Mouse (Mus musculus) embryonic facial prominence, embryonic 15.5 days (tissue): ENCODE data around the gene Ermp1. TPM values are rescaled to one million over a fixed set of nuclear protein-coding genes. Genes with fewer than 3 reads are reported as not detected.
A peak's percentile ranks its signal among the peaks of the same experiment; 100 is the strongest.

Experiments used
- ATAC-seq: fragments of 200-750 bp; cut with Nextera tagmentation; 2 replicates; pipeline ENCODE4 v1.8.0; 2017; ENCODE audit warnings: low read depth, moderate TSS enrichment; ENCODE audit not compliant: insufficient number of reproducible peaks, low FRiP score, low TSS enrichment
- H3K27ac ChIP-seq: fragments of 300-500 bp; sonication (generic); replicated peaks from 2 replicates; pipeline ENCODE4 v1.5.1; 2015; ENCODE audit warnings: mild to moderate bottlenecking, inconsistent platforms
- H3K27me3 ChIP-seq: fragments of 300-500 bp; sonication (generic); 2 replicates; pipeline ENCODE4 v1.6.1; 2015; ENCODE audit warnings: inconsistent platforms
- H3K36me3 ChIP-seq: fragments of 300-500 bp; sonication (generic); 2 replicates; pipeline ENCODE4 v1.6.1; 2015; ENCODE audit warnings: mild to moderate bottlenecking, inconsistent platforms
- H3K4me1 ChIP-seq: fragments of 300-500 bp; sonication (generic); 2 replicates; pipeline ENCODE4 v1.6.1; 2015; ENCODE audit warnings: inconsistent platforms
- H3K4me2 ChIP-seq: fragments of 300-500 bp; sonication (generic); replicated peaks from 2 replicates; pipeline ENCODE4 v1.6.1; 2015; ENCODE audit warnings: mild to moderate bottlenecking, inconsistent platforms
- H3K4me3 ChIP-seq: fragments of 300-500 bp; sonication (generic); replicated peaks from 2 replicates; pipeline ENCODE4 v1.5.1; 2015; ENCODE audit warnings: mild to moderate bottlenecking, inconsistent platforms
- H3K9ac ChIP-seq: fragments of 300-500 bp; sonication (generic); 2 replicates; pipeline ENCODE4 v1.6.1; 2015; ENCODE audit warnings: inconsistent platforms
- H3K9me3 ChIP-seq: fragments of 300-500 bp; sonication (generic); replicated peaks from 2 replicates; pipeline ENCODE4 v1.6.1; 2016; ENCODE audit warnings: inconsistent platforms
- WGBS: fragments of 180-500 bp; shearing (Covaris S2); methylation state at CpG from one replicate; pipeline ENCODE4 v1.1.7; 2015; 5-methylcytosine and 5-hydroxymethylcytosine counted together
- polyA plus RNA-seq: library from polyadenylated mRNA; unstranded; fragments of >200 nt; fragmentation: Nextera tagmentation; extraction: Ambion mirVana; gene quantifications from 2 replicates; pipeline ENCODE4 v1.2.1, GENCODE M21; 2015

Ermp1 gene
- 20.8 and 23.4 TPM in 2 replicates for polyA plus RNA-seq

GRCm38 (mm10) chr19:29647651-29648549 is at the start of gene Ermp1:
Gene Ermp1, minus strand, starts transcription at chr19:29648415.
- Histone ChIP-seq H3K27ac (peak within 1 kb of the TSS; percentile 95), H3K4me2 (peak within 1 kb of the TSS; percentile 59), H3K9me3 (no peaks in the 10 kb centered on the region), H3K4me1 (0 out of 2 replicates have a peak, but pooled peaks cover 3% of the 10 kb centered on the region), H3K4me3 (peak within 1 kb of the TSS; percentile 95), H3K27me3 (no peaks in the 10 kb centered on the region), H3K36me3 (peaks cover 6% of the 10 kb centered on the region; the same call in 1 of the 2 replicates), H3K9ac (peak within 1 kb of the TSS; percentile 78)
- under 1% methylated on average over 90 of the region's 90 CpGs for WGBS
- peak; percentile 90 for ATAC-seq

GRCm38 (mm10) chr19:29697245-29697874 is 49.1 kb upstream of the Ermp1 start, which contains the start of gene Mlana:
Gene Mlana, plus strand, starts transcription at chr19:29697824.
- Histone ChIP-seq H3K4me3 (no peak within 1 kb of the TSS), H3K4me2 (no peak within 1 kb of the TSS), H3K27ac (no peak within 1 kb of the TSS), H3K9ac (no peak within 1 kb of the TSS), H3K27me3 (no peaks in the 10 kb centered on the region), H3K4me1 (no peaks in the 10 kb centered on the region), H3K9me3 (no peaks in the 10 kb centered on the region), H3K36me3 (no peaks in the 10 kb centered on the region)
- 43% methylated on average over 3 of the region's 3 CpGs for WGBS
- ATAC-seq, result no peak

- no peak for ATAC-seq
- Histone ChIP-seq H3K9ac (no peak overlapping the region), H3K36me3 (no peaks in the 10 kb centered on the region), H3K27me3 (no peaks in the 10 kb centered on the region), H3K9me3 (no peaks in the 10 kb centered on the region), H3K27ac (no peak overlapping the region), H3K4me2 (no peak overlapping the region), H3K4me3 (no peak overlapping the region), H3K4me1 (no peaks in the 10 kb centered on the region)
These were observed 48.6 kb upstream of the Ermp1 start for GRCm38 (mm10) chr19:29696840-29697239.

- no peak overlapping the region for H3K4me2 ChIP-seq
- no peak for ATAC-seq
- H3K36me3 ChIP-seq, result no peaks in the 10 kb centered on the region
- no peak overlapping the region for H3K9ac ChIP-seq
- H3K27me3 ChIP-seq, result no peaks in the 10 kb centered on the region
- H3K9me3 ChIP-seq, result no peaks in the 10 kb centered on the region
- H3K27ac ChIP-seq, result no peak overlapping the region
- no peaks in the 10 kb centered on the region for H3K4me1 ChIP-seq
- H3K4me3 ChIP-seq, result no peak overlapping the region
- WGBS, result 92% methylated on average over 4 of the region's 4 CpGs
These were observed 48.1 kb upstream of the Ermp1 start for GRCm38 (mm10) chr19:29696309-29696708.

- H3K36me3 ChIP-seq, result no peaks in the 10 kb centered on the region
- no peaks in the 10 kb centered on the region for H3K9me3 ChIP-seq
- no peaks in the 10 kb centered on the region for H3K27me3 ChIP-seq
- WGBS, result 87% methylated on average over 10 of the region's 10 CpGs
- no peak for ATAC-seq
- no peak overlapping the region for H3K27ac ChIP-seq
- H3K9ac ChIP-seq, result no peak overlapping the region
- H3K4me1 ChIP-seq, result no peaks in the 10 kb centered on the region
- no peak overlapping the region for H3K4me2 ChIP-seq
- H3K4me3 ChIP-seq, result no peak overlapping the region
These were observed 46.9 kb upstream of the Ermp1 start for GRCm38 (mm10) chr19:29695071-29695470.

- Histone ChIP-seq H3K9me3 (no peaks in the 10 kb centered on the region; the same call in 1 of the 2 replicates), H3K4me1 (no peaks in the 10 kb centered on the region), H3K9ac (no peak overlapping the region), H3K4me2 (no peak overlapping the region; the same call in 1 of the 2 replicates), H3K36me3 (no peaks in the 10 kb centered on the region), H3K27me3 (no peaks in the 10 kb centered on the region), H3K27ac (no peak overlapping the region), H3K4me3 (no peak overlapping the region)
- no peak for ATAC-seq
- WGBS, result 46% methylated on average over 16 of the region's 16 CpGs
These were observed 35.8 kb upstream of the Ermp1 start for GRCm38 (mm10) chr19:29683844-29684540.

GRCm38 (mm10) chr19:29680182-29681152 is 32.3 kb upstream of the Ermp1 start:
- no peak overlapping the region for H3K27ac ChIP-seq
- H3K9me3 ChIP-seq, result no peaks in the 10 kb centered on the region; the same call in 1 of the 2 replicates
- no peaks in the 10 kb centered on the region for H3K36me3 ChIP-seq
- no peaks in the 10 kb centered on the region for H3K27me3 ChIP-seq
- H3K4me1 ChIP-seq, result no peaks in the 10 kb centered on the region
- WGBS, result 82% methylated on average over 13 of the region's 13 CpGs
- no peak overlapping the region for H3K9ac ChIP-seq
- H3K4me3 ChIP-seq, result no peak overlapping the region
- ATAC-seq, result no peak
- no peak overlapping the region for H3K4me2 ChIP-seq

GRCm38 (mm10) chr19:29678181-29678778 is 30.1 kb upstream of the Ermp1 start:
- no peak for ATAC-seq
- Histone ChIP-seq H3K9ac (no peak overlapping the region), H3K4me1 (no peaks in the 10 kb centered on the region), H3K27ac (no peak overlapping the region), H3K9me3 (no peaks in the 10 kb centered on the region), H3K4me2 (no peak overlapping the region), H3K27me3 (no peaks in the 10 kb centered on the region), H3K4me3 (no peak overlapping the region), H3K36me3 (no peaks in the 10 kb centered on the region)
- WGBS, result 83% methylated on average over 6 of the region's 6 CpGs

- H3K4me3 ChIP-seq, result no peak overlapping the region
- H3K4me2 ChIP-seq, result no peak overlapping the region
- WGBS, result 86% methylated on average over 10 of the region's 10 CpGs
- no peaks in the 10 kb centered on the region for H3K27me3 ChIP-seq
- H3K27ac ChIP-seq, result no peak overlapping the region
- no peaks in the 10 kb centered on the region for H3K4me1 ChIP-seq
- H3K9me3 ChIP-seq, result no peaks in the 10 kb centered on the region
- no peaks in the 10 kb centered on the region for H3K36me3 ChIP-seq
- H3K9ac ChIP-seq, result no peak overlapping the region
- ATAC-seq, result no peak
These were observed 28.4 kb upstream of the Ermp1 start for GRCm38 (mm10) chr19:29676479-29677193.
